Mouse (Mus musculus) limb, embryonic 14.5 days (tissue): ENCODE data around the gene Copz1. TPM values are rescaled to one million over a fixed set of nuclear protein-coding genes. Genes with fewer than 3 reads are reported as not detected.

Experiments used
- ATAC-seq: fragments of 200-750 bp; cut with Nextera tagmentation; 2 replicates; pipeline ENCODE4 v1.8.0; 2017; ENCODE audit warnings: low read depth, moderate number of reproducible peaks, moderate TSS enrichment; ENCODE audit not compliant: low FRiP score
- DNase-seq: peaks from one replicate; pipeline ENCODE4 v3.0.0-alpha.2; 2015; ENCODE audit warnings: low spot score
- H3K27ac ChIP-seq: fragments of 300-500 bp; sonication (generic); replicated peaks from 2 replicates; pipeline ENCODE4 v1.5.1; 2014; ENCODE audit warnings: low read depth, mild to moderate bottlenecking, low read length, moderate library complexity, mixed read lengths
- H3K27me3 ChIP-seq: fragments of 300-500 bp; sonication (generic); 2 replicates; pipeline ENCODE4 v1.6.1; 2014; ENCODE audit warnings: low read length, mixed read lengths; ENCODE audit not compliant: control insufficient read depth, insufficient read depth
- H3K36me3 ChIP-seq: fragments of 300-500 bp; sonication (generic); 2 replicates; pipeline ENCODE4 v1.6.1; 2014; ENCODE audit warnings: mild to moderate bottlenecking, low read length, moderate library complexity, mixed read lengths; ENCODE audit not compliant: control insufficient read depth, insufficient read depth
- H3K4me1 ChIP-seq: fragments of 300-500 bp; sonication (generic); 2 replicates; pipeline ENCODE4 v1.6.1; 2014; ENCODE audit warnings: antibody characterized with exemption, low read length, mixed read lengths; ENCODE audit not compliant: control insufficient read depth, insufficient read depth
- H3K4me2 ChIP-seq: fragments of 300-500 bp; sonication (generic); replicated peaks from 2 replicates; pipeline ENCODE4 v1.6.1; 2014; ENCODE audit warnings: low read depth, mild to moderate bottlenecking, low read length, moderate library complexity; ENCODE audit not compliant: severe bottlenecking
- H3K4me3 ChIP-seq: fragments of 300-500 bp; sonication (generic); replicated peaks from 2 replicates; pipeline ENCODE4 v1.5.1; 2014; ENCODE audit warnings: low read length
- H3K9ac ChIP-seq: fragments of 300-500 bp; sonication (generic); 2 replicates; pipeline ENCODE4 v1.6.1; 2014; ENCODE audit warnings: mild to moderate bottlenecking, low read depth, low read length, moderate library complexity; ENCODE audit not compliant: severe bottlenecking
- H3K9me3 ChIP-seq: fragments of 300-500 bp; sonication (generic); 2 replicates; pipeline ENCODE4 v1.6.1; 2016; ENCODE audit warnings: low read length; ENCODE audit not compliant: control insufficient read depth
- POLR2A ChIP-seq: fragments of 200-500 bp; IDR thresholded peaks from 2 replicates; pipeline ENCODE4 v1.8.0; 2012; ENCODE audit warnings: inconsistent platforms, mild to moderate bottlenecking, moderate library complexity, borderline replicate concordance; ENCODE audit not compliant: insufficient read depth, insufficient read length; ENCODE audit errors: extremely low read depth
- WGBS: fragments of 180-500 bp; shearing (Covaris S2); extraction: QIAGEN DNeasy Blood & Tissue Kit; methylation state at CpG from one replicate; pipeline ENCODE4 v1.1.7; 2014; 5-methylcytosine and 5-hydroxymethylcytosine counted together
- microRNA counts: library from miRNA; unstranded; fragments of <30 nt; microRNA quantifications from one replicate; lab custom pipeline; 2016
- microRNA-seq: library from miRNA; unstranded; fragments of <30 nt; microRNA quantifications from one replicate; pipeline ENCODE4, GENCODE M21; 2016
- polyA plus RNA-seq, 2 experiments: library from polyadenylated mRNA; depleted of rRNA in 1 of 2; stranded (reverse) in 1 of 2; unstranded in 1 of 2; fragments of >200 nt; fragmentation: Nextera tagmentation in 1 of 2; extraction: Ambion mirVana in 1 of 2; gene quantifications; 2 replicates each; pipeline versions ENCODE4 v1.2.1 to v1.2.3; 2012 to 2014

Copz1 gene
- polyA plus RNA-seq, 2 experiments, result 200 to 292 TPM

DNA sequence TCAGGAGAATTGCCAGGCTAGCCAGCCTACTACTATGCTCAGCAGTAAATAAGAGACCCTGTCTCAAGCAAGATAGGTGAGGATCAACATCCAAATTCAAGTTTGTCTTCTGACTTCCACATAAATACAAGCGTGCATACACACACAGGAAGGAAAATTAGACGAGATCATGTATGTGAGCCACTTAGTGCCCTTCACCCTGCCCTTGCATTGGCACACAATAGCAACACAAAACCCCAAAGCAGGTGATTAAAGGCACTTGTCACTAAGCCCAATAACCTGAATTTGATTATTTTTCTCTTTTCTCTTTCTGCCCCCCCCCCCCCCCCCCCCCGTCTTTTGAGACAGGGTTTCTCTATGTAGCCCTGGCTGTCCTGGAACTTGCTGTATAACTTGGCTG lies 70.5 kb downstream of the Copz1 start:
- Histone ChIP-seq H3K4me1 (peaks cover 4% of the 10 kb centered on the region; the same call in 1 of the 2 replicates), H3K4me2 (no peak overlapping the region), H3K27ac (no peak overlapping the region), H3K9ac (no peak overlapping the region), H3K4me3 (no peak overlapping the region), H3K27me3 (peaks cover 8% of the 10 kb centered on the region), H3K36me3 (peaks cover 44% of the 10 kb centered on the region), H3K9me3 (no peaks in the 10 kb centered on the region)
- no peak for TF ChIP-seq POLR2A
- DNase-seq (no peak), ATAC-seq (no peak)
- 80% methylated on average over 2 of the region's 3 CpGs for WGBS

DNA sequence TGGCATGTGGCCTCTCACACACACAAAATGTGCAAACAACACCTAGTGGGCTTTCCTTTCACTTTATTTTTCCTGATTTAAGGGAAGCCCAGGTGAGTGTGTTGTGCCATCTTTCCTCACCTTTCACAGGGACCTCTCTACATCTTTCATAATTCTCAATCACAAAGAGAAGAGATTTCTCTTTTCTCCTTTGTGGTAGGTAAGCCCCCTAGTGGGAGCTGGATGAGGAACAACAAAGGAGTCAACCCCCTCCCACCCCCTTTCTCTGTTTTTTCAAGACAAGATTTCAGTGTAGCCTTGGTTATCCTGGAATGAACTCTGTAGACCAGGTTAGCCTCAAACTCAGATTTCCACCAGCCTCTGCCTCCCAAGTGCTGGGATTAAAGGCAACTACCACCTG lies 71.0 kb downstream of the Copz1 start:
- peaks cover 49% of the 10 kb centered on the region for H3K36me3 ChIP-seq
- no peak for DNase-seq
- no peak for TF ChIP-seq POLR2A
- H3K9me3 ChIP-seq, result no peaks in the 10 kb centered on the region
- no peak overlapping the region for H3K27ac ChIP-seq
- peaks cover 8% of the 10 kb centered on the region for H3K27me3 ChIP-seq
- no peak for ATAC-seq
- no peak overlapping the region for H3K4me3 ChIP-seq
- no peak overlapping the region for H3K9ac ChIP-seq
- H3K4me2 ChIP-seq, result no peak overlapping the region
- peaks cover 4% of the 10 kb centered on the region; the same call in 1 of the 2 replicates for H3K4me1 ChIP-seq

DNA sequence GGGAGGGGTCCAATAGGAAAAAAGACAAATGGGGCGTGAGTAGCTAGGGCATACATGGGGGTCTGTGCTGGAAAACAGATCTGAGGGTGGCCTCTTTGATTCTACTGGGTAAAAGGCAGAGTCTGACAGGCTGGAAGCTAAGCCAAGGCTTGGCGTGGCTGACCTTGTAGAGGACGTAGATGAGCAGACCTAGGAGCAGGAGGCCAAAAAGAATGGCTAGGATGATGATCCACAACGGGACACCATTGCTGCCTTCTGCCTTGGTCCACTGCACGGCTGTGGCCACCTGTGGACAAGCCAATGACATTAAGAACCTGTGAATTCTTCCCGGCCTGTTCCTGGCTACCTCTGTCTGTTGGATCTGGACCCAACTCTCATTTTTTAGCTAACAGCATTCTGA lies 73.3 kb downstream of the Copz1 start:
- Histone ChIP-seq H3K27me3 (peaks cover 4% of the 10 kb centered on the region), H3K36me3 (peaks cover 72% of the 10 kb centered on the region), H3K4me2 (no peak overlapping the region), H3K4me3 (no peak overlapping the region), H3K27ac (no peak overlapping the region), H3K4me1 (no peaks in the 10 kb centered on the region), H3K9me3 (no peaks in the 10 kb centered on the region), H3K9ac (no peak overlapping the region)
- DNase-seq (no peak), ATAC-seq (no peak)
- WGBS, result 90% methylated on average over 6 of the region's 6 CpGs
- no peak for TF ChIP-seq POLR2A

DNA sequence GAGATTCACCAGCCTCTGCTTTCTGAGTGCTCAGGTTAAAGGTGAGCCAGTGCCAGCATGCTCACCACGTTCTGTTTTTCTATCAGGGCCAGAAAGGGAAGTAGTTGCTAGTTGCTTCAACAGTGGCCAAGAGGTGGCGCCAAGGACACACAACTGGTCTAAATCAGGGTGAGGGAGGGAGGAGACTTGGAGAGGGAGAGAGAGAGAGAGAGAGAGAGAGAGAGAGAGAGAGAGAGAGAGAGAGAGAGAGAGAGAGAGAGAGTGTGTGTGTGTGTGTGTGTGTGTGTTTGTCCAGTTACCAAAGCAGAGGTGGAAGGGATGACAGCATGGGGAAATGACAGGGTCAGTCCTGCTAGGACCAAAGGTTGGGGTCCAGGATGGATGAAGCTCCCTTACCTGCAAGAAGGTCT lies 74.8 kb downstream of the Copz1 start:
- no peaks in the 10 kb centered on the region for H3K4me1 ChIP-seq
- H3K4me2 ChIP-seq, result no peak overlapping the region
- TF ChIP-seq POLR2A, result no peak
- H3K9me3 ChIP-seq, result no peaks in the 10 kb centered on the region
- H3K9ac ChIP-seq, result no peak overlapping the region
- DNase-seq (peak; percentile 76), ATAC-seq (no peak)
- WGBS, result 9% methylated on average over 2 of the region's 2 CpGs
- no peaks in the 10 kb centered on the region for H3K27me3 ChIP-seq
- H3K4me3 ChIP-seq, result no peak overlapping the region
- H3K36me3 ChIP-seq, result peaks cover 87% of the 10 kb centered on the region
- H3K27ac ChIP-seq, result no peak overlapping the region

MicroRNA genes within 50 kb of the gene (microRNA counts, 519-probe panel; counts per million panel counts)
- microRNA mmu-miR-148b (lab: Ali Mortazavi, UCI), result 3,625 counts per million, percentile 73 among the panel's probes with 10 or more counts

Small RNAs within 50 kb of the gene (microRNA-seq; reads per million reads assigned to microRNA genes)
- 325 reads per million, percentile 59 among the genes with 10 or more reads in this experiment for gene Mir148b

Other genes with a start within 250 kb of the Copz1 start
- 18.6 and 22.4 TPM in 2 replicates for gene Smug1, start 105.6 kb upstream of the Copz1 start, polyA plus RNA-seq (2012; rRNA removed)
- gene Smug1, start 105.6 kb upstream of the Copz1 start, polyA plus RNA-seq (2014; fragmentation: Nextera tagmentation; extraction: Ambion mirVana), result 18.2 and 18.9 TPM in 2 replicates
- 78.3 and 81.4 TPM in 2 replicates for gene Cbx5, start 32.9 kb upstream of the Copz1 start, polyA plus RNA-seq (2012; rRNA removed)
- gene Cbx5, start 32.9 kb upstream of the Copz1 start, polyA plus RNA-seq (2014; fragmentation: Nextera tagmentation; extraction: Ambion mirVana), result 122 and 131 TPM in 2 replicates
- 830 and 1,175 TPM in 2 replicates for gene Hnrnpa1, start 32.3 kb upstream of the Copz1 start, polyA plus RNA-seq (2012; rRNA removed)
- 704 and 769 TPM in 2 replicates for gene Hnrnpa1, start 32.3 kb upstream of the Copz1 start, polyA plus RNA-seq (2014; fragmentation: Nextera tagmentation; extraction: Ambion mirVana)
- 1.5 and 3.4 TPM in 2 replicates for gene Nfe2, start 14.3 kb upstream of the Copz1 start, polyA plus RNA-seq (2012; rRNA removed)
- gene Nfe2, start 14.3 kb upstream of the Copz1 start, polyA plus RNA-seq (2014; fragmentation: Nextera tagmentation; extraction: Ambion mirVana), result 1.5 and 2.4 TPM in 2 replicates
- gene Gpr84, start 37.9 kb downstream of the Copz1 start, polyA plus RNA-seq (2012; rRNA removed), result 0.34 and 0.53 TPM in 2 replicates
- gene Gpr84, start 37.9 kb downstream of the Copz1 start, polyA plus RNA-seq (2014; fragmentation: Nextera tagmentation; extraction: Ambion mirVana), result 0.23 and 0.51 TPM in 2 replicates
- gene Zfp385a, start 67.4 kb downstream of the Copz1 start, polyA plus RNA-seq (2012; rRNA removed), result 23.4 and 28.8 TPM in 2 replicates
- 16.4 and 19.1 TPM in 2 replicates for gene Zfp385a, start 67.4 kb downstream of the Copz1 start, polyA plus RNA-seq (2014; fragmentation: Nextera tagmentation; extraction: Ambion mirVana)
- gene Itga5, start 94.0 kb downstream of the Copz1 start, polyA plus RNA-seq (2012; rRNA removed), result 71.2 and 91.3 TPM in 2 replicates
- gene Itga5, start 94.0 kb downstream of the Copz1 start, polyA plus RNA-seq (2014; fragmentation: Nextera tagmentation; extraction: Ambion mirVana), result 63.4 and 66.5 TPM in 2 replicates
- gene Gtsf1, start 157.8 kb downstream of the Copz1 start, polyA plus RNA-seq (2012; rRNA removed), result 0.10 TPM in 1 of 2 replicates, not detected in the other
- gene Gtsf1, start 157.8 kb downstream of the Copz1 start, polyA plus RNA-seq (2014; fragmentation: Nextera tagmentation; extraction: Ambion mirVana), result not detected in 2 replicates
- not detected in 2 replicates for gene Gtsf2, start 175.8 kb downstream of the Copz1 start, polyA plus RNA-seq (2012; rRNA removed)
- not detected in 2 replicates for gene Gtsf2, start 175.8 kb downstream of the Copz1 start, polyA plus RNA-seq (2014; fragmentation: Nextera tagmentation; extraction: Ambion mirVana)
- 4.5 TPM in 2 replicates for gene Nckap1l, start 181.1 kb downstream of the Copz1 start, polyA plus RNA-seq (2012; rRNA removed)
- gene Nckap1l, start 181.1 kb downstream of the Copz1 start, polyA plus RNA-seq (2014; fragmentation: Nextera tagmentation; extraction: Ambion mirVana), result 3.9 TPM in 2 replicates
- gene Pde1b, start 230.3 kb downstream of the Copz1 start, polyA plus RNA-seq (2012; rRNA removed), result 6.9 and 7.1 TPM in 2 replicates
- gene Pde1b, start 230.3 kb downstream of the Copz1 start, polyA plus RNA-seq (2014; fragmentation: Nextera tagmentation; extraction: Ambion mirVana), result 4.4 TPM in 2 replicates